Mouse (Mus musculus) small intestine, adult 2 months (tissue): ENCODE measurements around the gene Fbxo47.

Experiments used
- CTCF ChIP-seq: fragments of 200-500 bp; IDR thresholded peaks from 2 replicates; pipeline ENCODE4 v1.5.1; 2012; ENCODE audit warnings: low read depth, mild to moderate bottlenecking, control low read depth, inconsistent platforms, low read length, moderate library complexity, mixed read lengths; ENCODE audit not compliant: insufficient replicate concordance, insufficient read length; ENCODE audit errors: extremely low read depth
- POLR2A ChIP-seq: fragments of 200-500 bp; IDR thresholded peaks from 2 replicates; pipeline ENCODE4 v1.6.1; 2012; ENCODE audit warnings: low read depth, mild to moderate bottlenecking, control low read depth, inconsistent platforms, low read length, moderate library complexity

DNA sequence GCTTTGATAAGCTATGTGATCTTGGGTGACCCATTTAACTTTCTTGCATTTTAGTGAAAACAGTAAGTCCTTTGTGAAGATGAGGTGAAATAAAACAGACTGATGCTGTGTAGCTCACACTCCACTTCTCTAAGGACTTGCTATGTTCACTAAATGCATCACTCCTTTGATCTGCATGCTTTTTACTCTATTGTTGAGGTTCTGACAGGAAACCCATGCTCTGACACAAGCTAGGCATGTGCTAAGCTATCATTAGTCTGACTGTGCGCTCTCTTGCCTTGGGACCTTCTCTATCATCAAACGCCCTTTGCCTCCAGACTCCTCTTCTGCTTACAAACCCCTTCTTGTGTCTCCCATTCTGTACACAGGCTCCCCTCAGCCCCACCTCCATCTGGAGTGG, 21.6 kb upstream of the Fbxo47 start:
- TF ChIP-seq CTCF (no peak), POLR2A (no peak)
